Mouse (Mus musculus) ovary, postnatal 36 days (tissue): ENCODE measurements around the gene Impdh2.

Experiments
- DNase-seq: peaks from one replicate; pipeline ENCODE4 v3.0.0; 2022; ENCODE audit warnings: low spot score, mixed read lengths

Impdh2 gene

GRCm38 (mm10) chr9:108569381-108570206 lies 9.5 kb downstream of the Impdh2 start, which contains the start of gene Dalrd3:
Dalrd3 (plus strand) TSS chr9:108569886.
- peak; percentile 89 for DNase-seq

GRCm38 (mm10) chr9:108570207-108570896 lies 10.3 kb downstream of the Impdh2 start:
- peak; percentile 80 for DNase-seq

- no peak for DNase-seq
Measured at GRCm38 (mm10) chr9:108571401-108571973, 11.4 kb downstream of the Impdh2 start.

GRCm38 (mm10) chr9:108572321-108572720 lies 12.2 kb downstream of the Impdh2 start:
- DNase-seq: no peak

- peak; percentile 61 for DNase-seq
Measured at GRCm38 (mm10) chr9:108573774-108574690, 13.9 kb downstream of the Impdh2 start.

- DNase-seq: no peak
Measured at GRCm38 (mm10) chr9:108574921-108575320, 14.8 kb downstream of the Impdh2 start.

- no peak for DNase-seq
Measured at GRCm38 (mm10) chr9:108575321-108576297, 15.5 kb downstream of the Impdh2 start.

- no peak for DNase-seq
Measured at GRCm38 (mm10) chr9:108577025-108577424, 16.9 kb downstream of the Impdh2 start.

- DNase-seq: no peak
Measured at GRCm38 (mm10) chr9:108577934-108578544, 18.0 kb downstream of the Impdh2 start.

GRCm38 (mm10) chr9:108578545-108579343 lies 18.7 kb downstream of the Impdh2 start, which contains the start of gene Wdr6:
Wdr6 (minus strand) TSS chr9:108578739.
- DNase-seq: peak; percentile 92

- no peak for DNase-seq
Measured at GRCm38 (mm10) chr9:108579344-108579690, 19.2 kb downstream of the Impdh2 start.

GRCm38 (mm10) chr9:108587571-108588180 lies 27.6 kb downstream of the Impdh2 start:
- peak; percentile 77 for DNase-seq

- no peak for DNase-seq
Measured at GRCm38 (mm10) chr9:108589229-108589628, 29.1 kb downstream of the Impdh2 start.

- DNase-seq: no peak
Measured at GRCm38 (mm10) chr9:108591462-108591861, 31.4 kb downstream of the Impdh2 start.

- DNase-seq: no peak
Measured at GRCm38 (mm10) chr9:108594354-108594753, 34.3 kb downstream of the Impdh2 start.

GRCm38 (mm10) chr9:108596998-108597764 lies 37.1 kb downstream of the Impdh2 start, which contains the start of gene P4htm:
P4htm (minus strand) TSS chr9:108597667.
- peak; percentile 75 for DNase-seq

GRCm38 (mm10) chr9:108599021-108599566 lies 39.0 kb downstream of the Impdh2 start:
- no peak for DNase-seq

GRCm38 (mm10) chr9:108600011-108600410 lies 39.9 kb downstream of the Impdh2 start:
- DNase-seq: no peak
